Mouse (Mus musculus): ENCODE results near the gene Ccdc88c.

The Ccdc88c gene

DNA sequence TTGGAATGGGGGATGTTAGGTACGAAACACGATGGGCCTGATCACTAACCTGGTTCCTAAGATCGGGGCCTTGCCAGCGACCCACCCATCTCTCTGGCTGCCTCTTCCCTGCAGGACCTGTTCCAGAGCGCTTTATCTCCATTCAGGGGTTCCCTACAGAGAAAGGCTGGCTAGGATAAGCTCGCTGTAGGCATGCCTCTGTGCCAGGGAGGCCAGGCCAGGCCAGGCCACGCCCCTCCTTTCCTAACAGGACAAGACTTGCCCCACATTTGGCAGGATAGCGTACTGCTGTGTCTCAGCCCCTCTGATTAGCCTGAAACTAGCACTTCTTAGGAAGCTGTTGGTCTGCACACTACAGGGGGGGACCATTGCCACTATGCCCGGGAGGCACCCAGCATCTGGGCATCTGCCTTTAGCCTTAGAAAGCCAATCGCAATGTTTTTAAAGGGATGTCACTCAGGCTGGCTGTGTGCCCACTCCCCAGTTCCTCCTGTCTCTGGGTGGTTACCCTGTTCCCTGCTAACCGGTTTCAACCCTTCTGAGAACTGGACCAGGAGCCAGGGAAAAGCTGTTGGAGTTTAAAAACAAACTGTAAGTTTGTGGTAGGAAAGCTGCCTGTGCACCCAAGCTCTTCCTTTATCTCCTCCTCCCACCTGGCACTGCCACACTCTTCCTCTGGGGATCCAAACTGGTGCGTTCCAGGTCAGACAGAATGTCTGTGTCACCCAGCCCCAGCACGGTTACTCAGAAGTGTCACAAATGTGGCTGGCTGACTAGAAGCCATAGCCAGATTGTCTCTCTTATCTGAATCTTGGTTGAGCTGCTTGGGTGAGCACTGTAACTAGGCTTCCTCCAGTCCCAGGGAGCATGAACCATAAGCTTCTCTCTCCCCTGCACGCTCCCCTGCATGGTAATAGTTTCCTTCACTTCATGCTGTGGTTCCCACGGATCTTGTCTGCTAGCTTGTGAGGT lies 69.9 kb downstream of the Ccdc88c start:
- DNase-seq: no peak

GRCm38 (mm10) chr12:100958006-100958405 lies 70.8 kb downstream of the Ccdc88c start:
- peak; percentile 60 for DNase-seq

- no peak for DNase-seq
Measured at GRCm38 (mm10) chr12:100957257-100957656, 71.6 kb downstream of the Ccdc88c start.

DNA sequence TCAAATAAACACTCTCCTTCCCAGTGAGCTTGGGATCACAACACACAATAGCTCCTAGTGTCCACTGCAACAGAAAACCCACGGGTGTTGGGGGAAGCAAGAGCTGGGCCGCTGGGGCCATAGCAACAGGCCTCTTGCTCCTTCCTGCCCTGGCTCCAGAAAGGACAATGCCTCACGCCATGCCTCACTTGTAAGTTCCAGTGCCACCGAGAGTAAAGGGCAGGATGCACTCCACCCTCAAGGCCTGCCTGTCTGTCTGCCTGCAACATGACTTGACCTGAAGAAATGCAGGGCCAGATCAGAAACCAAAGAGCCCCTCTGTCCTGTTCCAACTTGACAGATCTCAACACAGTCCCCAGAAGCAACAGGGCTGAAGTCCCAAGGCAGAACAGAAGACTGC lies 72.0 kb downstream of the Ccdc88c start:
- no peak for DNase-seq

DNA sequence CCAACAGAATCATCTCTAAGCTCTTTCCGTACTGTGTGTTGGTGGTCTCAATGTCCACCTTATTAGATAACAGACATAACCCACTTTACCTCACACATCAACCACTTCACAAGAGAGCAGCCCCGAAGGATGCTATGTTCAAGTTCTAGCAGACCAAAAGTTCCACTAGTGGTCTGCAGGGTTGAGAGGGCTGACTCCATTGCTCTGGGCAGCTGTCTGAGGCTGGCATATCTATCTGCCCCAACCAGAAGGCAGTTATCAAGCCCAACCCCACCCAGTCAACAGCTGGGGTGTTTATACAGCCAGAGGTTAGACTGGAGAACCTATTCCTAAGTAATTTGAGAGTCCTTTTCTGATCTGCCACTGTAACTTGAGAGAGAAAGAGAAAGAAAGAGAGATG lies 72.8 kb downstream of the Ccdc88c start:
- no peak for DNase-seq

- no peak for DNase-seq
Measured at GRCm38 (mm10) chr12:100953926-100954325, 74.9 kb downstream of the Ccdc88c start.

DNA sequence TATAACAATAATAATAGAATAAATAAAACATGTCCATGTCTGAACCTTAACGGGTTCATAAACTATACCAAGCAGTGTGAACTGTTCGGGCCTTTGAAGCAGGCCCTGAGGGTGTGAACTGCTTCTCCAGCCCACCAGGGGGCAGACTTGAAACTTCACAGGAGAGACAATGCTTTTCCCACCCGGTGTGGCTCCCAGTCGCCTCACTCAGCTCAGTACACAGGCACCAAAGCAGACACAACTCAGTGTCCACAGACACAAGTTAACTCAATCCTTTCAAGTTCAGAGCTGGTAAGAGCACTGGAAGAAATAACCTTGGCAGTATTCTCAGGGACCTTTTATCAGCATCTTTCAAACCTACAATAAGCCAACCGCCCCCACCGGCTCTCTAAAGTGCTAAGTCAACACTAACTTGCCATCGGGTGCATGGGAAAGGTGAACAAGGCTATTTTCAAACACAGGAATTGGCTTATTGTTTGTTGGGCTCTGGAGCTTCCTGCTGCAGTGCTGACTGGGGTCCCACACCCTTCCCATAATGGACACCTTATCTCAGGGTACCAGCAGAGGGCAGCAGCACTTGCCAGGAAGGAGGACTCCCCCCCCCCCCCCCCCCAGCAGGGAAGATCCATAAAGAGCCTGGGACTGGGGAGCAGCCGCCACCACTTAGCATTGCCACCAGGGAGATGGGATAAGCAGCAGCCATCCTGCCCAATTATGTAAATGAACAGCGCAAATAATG lies 76.5 kb downstream of the Ccdc88c start:
- DNase-seq: peak; percentile 56

GRCm38 (mm10) chr12:100949146-100949545 lies 79.7 kb downstream of the Ccdc88c start:
- no peak for DNase-seq

DNA sequence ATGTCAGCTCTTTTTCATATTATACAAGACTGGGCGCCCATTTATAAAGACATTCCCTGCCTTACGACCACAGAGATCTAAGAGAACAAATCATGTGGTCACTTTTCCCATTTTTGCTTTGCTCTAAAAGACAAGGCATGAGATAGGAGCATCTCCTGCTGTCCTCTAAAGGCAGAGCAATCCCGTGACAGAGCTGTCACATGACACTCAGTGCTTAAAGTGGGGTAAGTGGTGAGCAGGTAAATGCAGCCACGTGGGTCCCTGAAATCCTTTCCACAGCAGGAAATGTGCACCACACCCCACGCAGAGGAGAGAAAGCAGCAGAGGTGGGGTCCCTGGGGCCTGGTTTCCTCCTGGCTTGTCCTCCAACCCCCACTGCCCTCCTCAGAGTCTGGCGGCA lies 80.8 kb downstream of the Ccdc88c start:
- DNase-seq: no peak

DNA sequence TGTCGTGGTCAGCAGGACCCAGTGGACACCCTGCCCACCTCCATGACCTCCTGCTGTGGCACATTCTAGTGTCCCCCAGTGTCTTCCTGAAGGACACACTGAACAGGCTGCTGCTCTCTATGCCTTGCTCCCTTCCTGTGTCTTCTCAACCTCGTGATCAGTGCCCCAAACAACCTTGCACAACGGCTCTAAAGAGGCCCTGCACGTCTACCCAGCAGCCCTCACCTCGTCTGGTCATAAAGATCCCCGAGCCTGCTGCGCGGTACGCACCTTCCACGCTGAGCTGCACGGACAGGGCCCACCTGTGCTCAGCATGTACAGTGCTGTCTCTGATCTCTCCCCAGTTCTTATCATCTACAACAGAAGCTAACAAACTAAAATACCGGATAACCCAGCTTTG lies 82.9 kb downstream of the Ccdc88c start:
- DNase-seq: no peak

DNA sequence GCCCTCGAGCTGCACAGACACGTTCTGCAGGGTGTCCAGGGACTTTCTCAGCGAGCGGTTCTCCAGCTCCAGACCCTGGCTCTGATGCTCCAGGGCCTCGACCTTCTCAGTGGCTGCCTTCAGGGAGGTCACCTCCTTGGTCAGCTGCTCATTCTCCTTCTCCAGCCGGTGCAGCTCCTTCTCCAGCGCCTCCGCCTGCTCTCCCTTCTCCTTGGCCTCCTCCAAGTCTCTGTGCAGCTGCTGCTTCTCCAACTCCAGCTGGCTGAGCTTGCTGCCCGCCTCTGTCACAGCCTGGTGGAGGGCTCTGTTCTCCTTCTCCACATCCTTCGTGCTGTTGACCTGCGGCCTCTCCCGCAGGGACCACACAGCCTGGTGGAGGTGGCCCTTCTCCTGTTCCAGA lies 83.4 kb downstream of the Ccdc88c start:
- DNase-seq: no peak

DNA sequence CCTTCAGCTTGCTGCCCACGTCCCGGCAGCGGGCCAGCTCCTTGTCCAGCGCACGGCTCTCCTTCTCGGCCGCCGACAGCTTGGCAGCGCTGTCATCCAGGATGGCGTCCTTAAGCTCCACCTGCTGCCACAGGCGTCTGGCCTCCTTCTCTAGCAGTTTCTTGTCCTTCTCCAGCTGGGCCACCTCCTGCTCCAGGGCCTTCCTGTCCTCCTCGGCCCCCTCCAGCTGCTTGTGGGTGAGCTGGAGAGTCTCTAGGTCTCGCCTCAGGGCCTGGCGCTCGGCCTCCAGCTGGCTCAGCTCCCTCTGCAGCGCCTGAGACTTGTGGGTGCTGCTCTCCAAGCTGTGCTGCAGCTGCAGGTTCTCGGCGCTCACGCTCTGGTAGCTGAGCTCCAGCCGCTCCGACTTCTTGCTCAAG lies 83.9 kb downstream of the Ccdc88c start:
- peak; percentile 49 for DNase-seq

GRCm38 (mm10) chr12:100943146-100943545 lies 85.7 kb downstream of the Ccdc88c start:
- DNase-seq: no peak

DNA sequence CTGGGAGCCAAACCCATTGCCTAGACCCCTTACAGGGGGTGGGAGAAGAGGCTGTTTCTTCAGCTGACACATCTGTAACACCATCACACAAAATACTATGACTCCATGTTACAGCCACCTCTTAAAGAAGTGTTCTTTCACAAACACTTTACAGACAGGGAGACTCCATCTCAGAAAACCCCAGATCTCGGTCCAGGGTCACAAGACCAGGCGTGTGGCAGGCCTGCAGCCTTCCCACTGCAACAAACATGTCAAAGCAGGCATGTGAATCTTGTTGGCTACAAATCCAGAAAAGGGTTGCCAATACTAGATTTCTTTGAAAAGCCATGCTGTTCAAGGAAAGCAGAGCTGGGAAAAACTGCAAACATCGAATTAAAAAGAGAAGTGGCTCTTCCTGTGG lies 87.5 kb downstream of the Ccdc88c start:
- no peak for DNase-seq

DNA sequence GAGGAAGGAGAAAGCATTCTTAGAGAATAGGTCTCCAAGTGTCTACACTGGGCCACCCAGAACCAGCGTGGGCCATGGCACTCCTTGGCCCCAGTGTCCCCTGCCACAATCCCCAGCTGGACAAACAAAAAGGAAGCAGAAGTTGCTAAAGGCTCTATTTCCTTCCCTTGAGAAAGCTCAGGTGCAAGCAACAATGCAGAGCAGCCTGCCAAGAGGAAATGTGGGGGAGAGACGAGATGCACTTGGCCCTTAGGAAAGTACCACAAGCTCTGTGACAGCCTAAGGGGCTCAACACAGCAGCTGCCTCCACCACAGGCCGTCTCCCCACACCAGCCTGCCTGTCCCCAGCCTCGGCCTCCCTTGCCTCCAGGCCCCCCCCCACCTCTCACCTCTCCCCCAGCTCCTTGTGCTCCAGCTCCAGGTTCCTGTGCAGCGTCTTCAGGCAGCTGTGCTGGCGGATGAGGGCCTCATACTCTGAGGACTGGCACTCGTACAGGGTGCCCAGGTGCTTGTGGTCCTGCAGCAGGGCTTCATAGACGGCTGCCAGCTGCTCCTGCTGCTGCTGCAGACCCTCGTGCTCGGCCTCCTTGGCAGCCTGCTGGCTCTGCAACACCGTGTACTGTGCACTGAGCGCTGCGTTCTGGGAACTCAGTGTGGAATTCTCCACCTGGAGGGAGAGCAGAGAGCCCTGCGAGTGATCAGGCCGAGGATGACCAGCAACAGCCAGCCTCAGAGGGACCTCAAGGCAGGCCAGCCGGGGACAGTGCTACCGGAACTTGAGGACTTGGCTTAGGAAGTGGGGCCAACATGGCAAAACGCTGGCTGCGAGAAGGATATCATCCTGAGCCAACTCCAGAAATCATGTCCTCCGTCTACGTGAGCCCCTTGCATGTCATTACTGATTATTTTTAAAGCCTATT lies 91.2 kb downstream of the Ccdc88c start:
- no peak for DNase-seq

DNA sequence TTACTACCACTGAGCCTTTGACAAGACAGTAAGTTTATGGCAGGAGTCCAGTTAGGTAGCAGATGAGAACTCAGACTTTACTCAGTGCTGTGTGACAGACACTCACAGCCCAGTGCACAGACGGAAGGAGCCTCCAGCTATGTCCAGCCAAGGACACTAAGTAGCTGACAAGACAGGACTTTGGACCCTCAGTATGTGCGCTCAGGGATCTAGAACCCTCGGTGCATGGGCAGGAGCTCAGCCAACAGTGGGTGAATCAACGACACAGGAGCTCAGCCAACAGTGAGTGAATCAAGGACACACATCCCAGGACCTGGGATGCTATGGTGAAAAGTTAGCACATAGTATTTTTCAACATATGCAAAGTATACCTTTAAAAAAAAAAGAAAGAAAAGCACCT lies 92.1 kb downstream of the Ccdc88c start:
- DNase-seq: no peak

- DNase-seq: peak; percentile 70
Measured at GRCm38 (mm10) chr12:100936116-100936515, 92.7 kb downstream of the Ccdc88c start.

DNA sequence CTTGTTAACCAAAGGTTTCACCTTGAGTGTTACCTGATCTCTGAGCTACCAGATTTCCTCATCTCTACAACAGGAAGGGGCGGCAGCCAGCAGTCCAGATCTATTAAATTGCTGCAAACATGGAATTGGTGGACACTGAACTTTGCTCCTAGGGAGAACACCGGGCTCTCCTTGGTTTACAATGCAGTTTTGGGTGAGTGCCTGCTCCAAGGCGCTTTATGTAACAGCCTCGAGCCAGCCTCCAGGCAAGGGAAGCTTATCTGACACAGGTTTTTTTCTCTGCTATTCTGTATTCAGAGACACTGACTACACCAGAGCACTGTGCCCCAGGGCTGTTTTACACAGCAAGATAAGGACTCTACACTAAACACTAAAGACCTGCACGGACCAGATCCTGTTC lies 94.1 kb downstream of the Ccdc88c start:
- no peak for DNase-seq

GRCm38 (mm10) chr12:100931653-100932052 lies 97.2 kb downstream of the Ccdc88c start:
- DNase-seq: no peak

DNA sequence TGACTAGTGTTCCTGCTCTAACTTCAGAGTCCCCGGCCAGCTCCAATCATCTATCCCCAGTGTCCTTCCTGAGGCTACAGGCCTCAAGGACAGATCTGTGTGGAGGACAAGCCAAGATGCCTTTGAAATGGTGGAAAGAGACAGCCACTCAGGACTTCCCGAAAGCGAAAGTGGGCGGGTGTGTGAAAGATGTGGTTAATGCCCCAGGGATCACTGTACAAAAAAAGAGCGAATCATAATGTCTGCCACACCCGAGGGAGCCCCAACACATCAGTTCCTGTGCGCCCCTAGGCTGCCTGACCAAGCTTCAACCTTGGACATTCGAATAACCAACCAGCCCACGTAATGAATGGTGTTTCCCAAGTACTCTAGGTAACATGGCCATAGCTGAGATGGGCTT lies 100.6 kb downstream of the Ccdc88c start:
- no peak for DNase-seq

GRCm38 (mm10) chr12:100925644-100926619 lies 102.9 kb downstream of the Ccdc88c start:
- peak; percentile 88 for DNase-seq
